Mouse (Mus musculus): ENCODE measurements around the gene Mast1.

The Mast1 gene

GRCm38 (mm10) chr8:84884728-84885127 lies 52.4 kb downstream of the Mast1 start:
- ATAC-seq (ENCODE audit: insufficient number of reproducible peaks, low FRiP score, low TSS enrichment): no peak

DNA sequence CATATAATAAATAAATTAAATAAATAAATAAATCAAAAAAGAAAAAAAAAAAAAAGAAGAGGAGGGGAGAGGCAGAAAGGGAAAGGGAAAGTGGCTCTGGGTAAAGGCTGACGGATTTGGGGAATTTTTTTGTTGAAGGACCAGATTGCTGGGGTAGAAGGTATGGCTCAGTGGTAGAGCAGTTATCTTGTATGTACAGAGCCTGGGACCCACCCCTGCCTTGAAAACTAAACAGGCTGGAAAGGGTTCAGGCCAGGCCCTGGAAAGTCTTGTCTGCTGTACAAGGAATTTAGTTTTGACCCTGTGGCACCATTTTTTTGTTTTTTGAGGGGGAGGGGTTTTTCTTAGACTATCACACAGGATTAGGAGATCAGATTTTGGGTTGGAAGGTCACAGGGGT lies 58.2 kb downstream of the Mast1 start:
- no peak for ATAC-seq (ENCODE audit: insufficient number of reproducible peaks, low FRiP score, low TSS enrichment)

- ATAC-seq (ENCODE audit: insufficient number of reproducible peaks, low FRiP score, low TSS enrichment): peak; percentile 52; the same call in 1 of the 2 replicates
These were observed 59.7 kb downstream of the Mast1 start for GRCm38 (mm10) chr8:84877297-84878035.

DNA sequence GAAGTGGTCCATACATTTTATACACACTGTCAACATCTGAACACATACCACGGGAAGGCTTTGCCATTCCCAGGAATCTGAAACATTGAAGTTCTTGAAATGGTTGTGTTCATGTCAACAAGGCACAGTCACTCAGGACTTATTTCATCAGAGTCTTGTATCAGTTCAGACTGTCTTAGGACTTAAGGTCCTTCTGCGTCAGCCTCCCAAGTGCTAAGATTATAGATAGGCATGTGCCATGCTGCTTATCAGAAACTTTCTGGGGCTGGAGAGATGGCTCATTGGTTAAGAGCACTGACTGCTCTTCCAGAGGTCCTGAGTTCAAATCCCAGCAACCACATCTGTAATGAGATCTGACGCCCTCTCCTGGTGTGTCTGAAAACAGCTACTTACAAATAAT lies 62.8 kb downstream of the Mast1 start:
- ATAC-seq (ENCODE audit: insufficient number of reproducible peaks, low FRiP score, low TSS enrichment): no peak

GRCm38 (mm10) chr8:84873016-84873415 lies 64.1 kb downstream of the Mast1 start:
- no peak for ATAC-seq (ENCODE audit: insufficient number of reproducible peaks, low FRiP score, low TSS enrichment)

- ATAC-seq (ENCODE audit: insufficient number of reproducible peaks, low FRiP score, low TSS enrichment): no peak
These were observed 64.7 kb downstream of the Mast1 start for GRCm38 (mm10) chr8:84872309-84872965.

GRCm38 (mm10) chr8:84871376-84872308 lies 65.5 kb downstream of the Mast1 start, which contains the start of gene Syce2:
Gene Syce2, plus strand, starts transcription at chr8:84872111.
- no peak; the same call in 1 of the 2 replicates for ATAC-seq (ENCODE audit: insufficient number of reproducible peaks, low FRiP score, low TSS enrichment)

Measured in cerebellum, adult (tissue).